Mouse (Mus musculus) heart, postnatal 0 days (tissue): ENCODE measurements around the gene Pitx2. TPM values are rescaled to one million over a fixed set of nuclear protein-coding genes. Genes with fewer than 3 reads are reported as not detected.

Experiments
- ATAC-seq: fragments of 200-750 bp; cut with Nextera tagmentation; 2 replicates; pipeline ENCODE4 v1.8.0; 2017; ENCODE audit warnings: low read depth, moderate number of reproducible peaks, moderate library complexity; ENCODE audit not compliant: insufficient read depth
- DNase-seq: peaks from one replicate; pipeline ENCODE4 v3.0.0-alpha.2; 2016; ENCODE audit warnings: low spot score
- H3K27ac ChIP-seq: fragments of 300-500 bp; sonication (generic); 2 replicates; pipeline ENCODE4 v1.5.1; 2014; ENCODE audit warnings: low read depth, mild to moderate bottlenecking
- H3K27me3 ChIP-seq: fragments of 300-500 bp; sonication (generic); 2 replicates; pipeline ENCODE4 v1.6.1; 2014; ENCODE audit warnings: low read length, mixed read lengths; ENCODE audit not compliant: control insufficient read depth, insufficient read depth
- H3K36me3 ChIP-seq: fragments of 300-500 bp; sonication (generic); replicated peaks from 2 replicates; pipeline ENCODE4 v1.6.1; 2014; ENCODE audit warnings: low read length, mixed read lengths; ENCODE audit not compliant: control insufficient read depth, insufficient read depth
- H3K4me1 ChIP-seq: fragments of 300-500 bp; sonication (generic); 2 replicates; pipeline ENCODE4 v1.6.1; 2014; ENCODE audit warnings: antibody characterized with exemption; ENCODE audit not compliant: control insufficient read depth, insufficient read depth
- H3K4me2 ChIP-seq: fragments of 300-500 bp; sonication (generic); 2 replicates; pipeline ENCODE4 v1.6.1; 2014; ENCODE audit warnings: low read depth, mild to moderate bottlenecking, low read length, moderate library complexity
- H3K4me3 ChIP-seq: fragments of 300-500 bp; sonication (generic); 2 replicates; pipeline ENCODE4 v1.5.1; 2014; ENCODE audit warnings: low read depth, low read length
- H3K9ac ChIP-seq: fragments of 300-500 bp; sonication (generic); replicated peaks from 2 replicates; pipeline ENCODE4 v1.6.1; 2014; ENCODE audit warnings: low read depth, low read length, mixed read lengths
- H3K9me3 ChIP-seq: fragments of 300-500 bp; sonication (generic); replicated peaks from 2 replicates; pipeline ENCODE4 v1.6.1; 2016; ENCODE audit warnings: low read length; ENCODE audit not compliant: control insufficient read depth
- CTCF ChIP-seq: IDR thresholded peaks from 2 replicates; pipeline ENCODE4 v1.5.1; 2016; ENCODE audit warnings: antibody characterized with exemption, control low read depth, low read depth
- EP300 ChIP-seq: IDR thresholded peaks from 2 replicates; pipeline ENCODE4 v1.6.1; 2016; ENCODE audit warnings: antibody characterized with exemption, low read depth
- WGBS: fragments of 180-500 bp; shearing (Covaris S2); extraction: QIAGEN DNeasy Blood & Tissue Kit; methylation state at CpG from one replicate; pipeline ENCODE4 v1.1.7; 2014; 5-methylcytosine and 5-hydroxymethylcytosine counted together
- polyA plus RNA-seq: library from polyadenylated mRNA; unstranded; fragments of >200 nt; fragmentation: Nextera tagmentation; extraction: Ambion mirVana; gene quantifications from 2 replicates; pipeline ENCODE4 v1.2.1, GENCODE M21; 2015
- total RNA-seq: library from RNA; depleted of rRNA; stranded (reverse); fragments of >200 nt; gene quantifications from 2 replicates; pipeline ENCODE4 v1.2.3, GENCODE M21; 2014; ENCODE audit warnings: low replicate concordance

Pitx2 gene
- total and polyA plus RNA-seq, 2 experiments from 2014 or later = 3.9 to 13.0 TPM

GRCm38 (mm10) chr3:129199160-129199608 is 494 bp upstream of the Pitx2 start:
- WGBS = under 1% methylated on average over 16 of the region's 16 CpGs
- DNase-seq = no peak
- Histone ChIP-seq H3K4me3 (peak overlapping the region; percentile 35), H3K27me3 (peaks cover 95% of the 10 kb centered on the region), H3K27ac (no peak overlapping the region), H3K4me2 (peak overlapping the region; percentile 54), H3K9ac (no peak overlapping the region), H3K4me1 (0 out of 2 replicates have a peak, but pooled peaks cover 11% of the 10 kb centered on the region), H3K9me3 (no peaks in the 10 kb centered on the region), H3K36me3 (no peaks in the 10 kb centered on the region)
- no peak for TF ChIP-seq CTCF
- TF ChIP-seq EP300 = no peak
- no peak for ATAC-seq

DNA sequence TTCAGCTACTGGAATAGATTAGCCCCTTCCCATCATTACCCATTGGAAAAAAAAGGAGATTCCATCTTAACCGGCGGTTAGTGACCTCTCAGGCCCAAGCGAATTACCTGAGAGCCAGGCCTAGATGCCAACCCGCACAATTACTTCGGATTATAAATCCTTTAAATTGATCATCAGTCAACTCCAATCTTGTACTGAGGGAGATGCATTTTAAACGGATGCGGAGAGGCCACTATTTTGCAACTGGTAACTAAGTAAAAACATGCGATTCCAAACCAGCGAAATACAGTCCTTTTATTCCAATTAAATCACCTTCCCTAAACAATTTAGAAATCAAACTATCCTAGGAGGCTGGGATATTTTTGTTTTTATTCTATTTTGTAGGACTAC is 818 bp downstream of the Pitx2 start:
- peak overlapping the region; percentile 35 for H3K4me3 ChIP-seq

GRCm38 (mm10) chr3:129201156-129201555 is 1.5 kb downstream of the Pitx2 start:
- Histone ChIP-seq H3K9ac (no peak overlapping the region), H3K9me3 (no peaks in the 10 kb centered on the region), H3K36me3 (no peaks in the 10 kb centered on the region), H3K4me2 (no peak overlapping the region), H3K4me3 (no peak overlapping the region), H3K27me3 (peaks cover 96% of the 10 kb centered on the region), H3K4me1 (0 out of 2 replicates have a peak, but pooled peaks cover 11% of the 10 kb centered on the region), H3K27ac (no peak overlapping the region)
- no peak for DNase-seq
- ATAC-seq = no peak
- TF ChIP-seq CTCF (no peak), EP300 (no peak)
- 8% methylated on average over 3 of the region's 3 CpGs for WGBS

More for the DNA sequence above, 818 bp downstream of the Pitx2 start:
- H3K36me3 ChIP-seq = no peaks in the 10 kb centered on the region
- 5% methylated on average over 9 of the region's 9 CpGs for WGBS
- no peak overlapping the region for H3K9ac ChIP-seq
- peak overlapping the region; percentile 54; the same call in 1 of the 2 replicates for H3K4me2 ChIP-seq
- DNase-seq (no peak), ATAC-seq (no peak)
- TF ChIP-seq CTCF = no peak
- no peak for TF ChIP-seq EP300
- no peaks in the 10 kb centered on the region for H3K9me3 ChIP-seq
- no peak overlapping the region for H3K27ac ChIP-seq
- H3K27me3 ChIP-seq = peaks cover 95% of the 10 kb centered on the region
- H3K4me1 ChIP-seq = 0 out of 2 replicates have a peak, but pooled peaks cover 11% of the 10 kb centered on the region

DNA sequence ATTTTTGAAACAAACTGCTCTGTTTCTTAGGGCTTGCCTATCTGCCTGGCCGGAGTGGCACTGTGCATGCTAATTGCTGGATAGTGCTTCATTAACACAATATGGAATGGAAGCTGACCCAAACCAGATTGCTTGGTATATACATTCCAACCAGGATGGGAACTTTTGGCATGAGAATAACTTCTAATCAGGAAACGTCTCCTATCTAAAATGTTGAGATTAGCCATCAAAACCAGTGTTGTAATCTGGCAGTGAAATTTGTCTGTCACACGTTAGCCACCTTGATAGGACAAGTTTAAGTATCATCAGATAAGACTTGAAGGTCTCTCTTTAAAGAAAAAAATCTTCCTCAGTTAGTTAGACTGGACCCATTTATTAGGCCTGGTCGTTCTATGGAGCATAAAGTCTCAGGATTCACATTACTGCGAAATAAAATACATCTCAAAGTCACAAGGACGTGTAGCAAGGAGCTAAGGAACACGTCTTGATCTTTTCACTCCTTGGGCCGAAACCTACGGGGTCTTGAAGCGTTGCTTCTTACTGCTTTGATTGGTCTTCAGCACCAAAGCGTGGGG is 2.1 kb downstream of the Pitx2 start:
- no peak overlapping the region for H3K4me2 ChIP-seq
- 11% methylated on average over 11 of the region's 11 CpGs for WGBS

DNA sequence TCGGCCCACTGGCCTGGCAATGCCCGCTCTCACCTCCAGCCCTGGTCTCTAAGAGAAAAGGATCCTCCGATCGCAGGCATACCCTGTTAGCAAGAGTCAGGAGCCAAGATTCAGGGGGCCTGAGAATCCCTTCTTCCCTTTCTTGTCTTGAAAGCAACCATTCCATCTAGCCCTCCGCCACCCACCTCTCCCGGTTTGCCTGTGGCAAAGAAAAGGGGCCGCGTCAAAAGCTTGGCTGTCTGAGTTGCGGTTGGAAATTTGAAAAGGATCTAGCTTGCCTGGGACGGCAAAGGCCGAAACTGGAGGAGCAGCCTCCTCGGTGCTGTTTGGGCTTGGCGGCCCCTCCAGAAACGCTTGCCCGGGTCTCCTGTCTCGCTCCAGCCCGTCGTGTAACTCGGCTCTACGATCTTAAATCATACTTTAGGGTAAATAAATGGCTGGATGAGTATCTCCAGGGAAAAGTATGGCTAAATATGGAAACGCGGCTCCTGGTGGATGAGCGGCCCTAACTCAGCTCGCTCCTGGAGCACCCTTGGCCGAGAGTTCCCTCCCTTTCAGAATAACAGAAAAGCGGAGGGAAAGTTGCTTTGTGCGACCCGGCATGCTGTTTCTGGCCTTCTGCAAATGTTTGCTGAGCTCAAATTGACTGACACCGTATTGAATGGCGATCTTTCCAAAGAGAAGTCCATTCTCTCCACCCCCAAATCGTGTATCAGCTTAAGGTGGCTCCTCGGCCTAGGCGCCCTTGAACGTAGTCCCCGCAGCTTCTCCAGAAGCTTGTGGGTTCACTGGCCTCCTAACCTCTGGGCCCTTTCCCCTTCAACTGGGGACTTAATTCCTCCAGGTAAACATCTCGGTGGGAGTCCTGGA is 3.4 kb downstream of the Pitx2 start:
- no peak overlapping the region for H3K27ac ChIP-seq
- 0 out of 2 replicates have a peak overlapping the region, but pooled peaks have one; percentile 6 for H3K4me2 ChIP-seq
- TF ChIP-seq EP300 = no peak
- no peak for TF ChIP-seq CTCF
- no peak for DNase-seq
- no peak overlapping the region for H3K9ac ChIP-seq
- 0 out of 2 replicates have a peak, but pooled peaks cover 11% of the 10 kb centered on the region for H3K4me1 ChIP-seq
- peaks cover 94% of the 10 kb centered on the region for H3K27me3 ChIP-seq
- no peaks in the 10 kb centered on the region for H3K36me3 ChIP-seq
- H3K4me3 ChIP-seq = peak overlapping the region; percentile 40; the same call in 1 of the 2 replicates
- WGBS = 8% methylated on average over 36 of the region's 36 CpGs
- ATAC-seq = no peak
- no peaks in the 10 kb centered on the region for H3K9me3 ChIP-seq

More for the DNA sequence above, 2.1 kb downstream of the Pitx2 start:
- Histone ChIP-seq H3K9me3 (no peaks in the 10 kb centered on the region), H3K4me3 (no peak overlapping the region), H3K27ac (no peak overlapping the region), H3K36me3 (no peaks in the 10 kb centered on the region), H3K9ac (no peak overlapping the region), H3K4me1 (0 out of 2 replicates have a peak, but pooled peaks cover 11% of the 10 kb centered on the region), H3K27me3 (peaks cover 94% of the 10 kb centered on the region)
- ATAC-seq (no peak), DNase-seq (no peak)
- TF ChIP-seq CTCF (no peak), EP300 (no peak)
